Mouse (Mus musculus) adrenal gland, postnatal 10 days (tissue): Measurements from ENCODE around the gene Arl4a. TPM values are rescaled to one million over a fixed set of nuclear protein-coding genes. Genes with fewer than 3 reads are reported as not detected.

Experiments
- DNase-seq: peaks from one replicate; pipeline ENCODE4 v3.0.0; 2021; ENCODE audit warnings: mixed read lengths
- long read RNA-seq, 2 experiments: library from polyadenylated mRNA; stranded (forward); transcript quantifications; one replicate each; pipeline ENCODE4 v2.0.0; 2021
- total RNA-seq, 2 experiments: library from RNA; stranded (reverse); gene quantifications; 2 replicates each; pipeline ENCODE4 v1.2.3; 2021

Gene Arl4a
- 100 to 1,000 TPM in 1 of 2 experiments, 10 to 100 TPM in 1; 98.8 to 157 TPM for total RNA-seq
- long read RNA-seq, experiment 1, transcript Arl4a-205 (2 exons, 3,710 nt), result major isoform, 156 of 260 reads
- long read RNA-seq, experiment 1, transcript Arl4a-201 (2 exons, 1,200 nt), result minor isoform, 84 of 260 reads
- long read RNA-seq, experiment 1, partial matches to known transcripts, result 0 of 260 reads
- long read RNA-seq, experiment 1, other reads (novel, unspliced or antisense), result 20 of 260 reads
- long read RNA-seq, experiment 2, transcript Arl4a-201 (2 exons, 1,200 nt), result major isoform, 56 of 113 reads
- long read RNA-seq, experiment 2, transcript Arl4a-205 (2 exons, 3,710 nt), result minor isoform, 55 of 113 reads
- long read RNA-seq, experiment 2, partial matches to known transcripts, result 2 of 113 reads
- long read RNA-seq, experiment 2, other reads (novel, unspliced or antisense), result 0 of 113 reads

- DNase-seq, result peak; percentile 95
These were observed at the start of gene Arl4a for GRCm38 (mm10) chr12:40037876-40038463. Gene Arl4a (minus strand): TSS chr12:40038025.

- DNase-seq, result no peak
These were observed 48.0 kb upstream of the Arl4a start for GRCm38 (mm10) chr12:40085731-40086322.

- no peak for DNase-seq
These were observed 44.8 kb upstream of the Arl4a start for GRCm38 (mm10) chr12:40082453-40083238.

GRCm38 (mm10) chr12:40082048-40082447 lies 44.2 kb upstream of the Arl4a start:
- no peak for DNase-seq

- DNase-seq, result no peak
These were observed 35.8 kb upstream of the Arl4a start for GRCm38 (mm10) chr12:40073660-40074059.

GRCm38 (mm10) chr12:40047024-40047423 lies 9.2 kb upstream of the Arl4a start:
- DNase-seq, result no peak

GRCm38 (mm10) chr12:40043816-40044585 lies 6.2 kb upstream of the Arl4a start:
- DNase-seq, result no peak

- peak; percentile 21 for DNase-seq
These were observed 2.2 kb upstream of the Arl4a start for GRCm38 (mm10) chr12:40040067-40040466.

GRCm38 (mm10) chr12:40037226-40037813 lies 505 bp downstream of the Arl4a start:
- DNase-seq, result peak; percentile 100

- DNase-seq, result peak; percentile 33
These were observed 1.2 kb downstream of the Arl4a start for GRCm38 (mm10) chr12:40036666-40037065.

GRCm38 (mm10) chr12:40035506-40035905 lies 2.3 kb downstream of the Arl4a start:
- no peak for DNase-seq

- no peak for DNase-seq
These were observed 8.6 kb downstream of the Arl4a start for GRCm38 (mm10) chr12:40029201-40029600.

- DNase-seq, result no peak
These were observed 10.0 kb downstream of the Arl4a start for GRCm38 (mm10) chr12:40027846-40028245.

GRCm38 (mm10) chr12:40027444-40027843 lies 10.4 kb downstream of the Arl4a start:
- DNase-seq, result no peak

- DNase-seq, result no peak
These were observed 13.9 kb downstream of the Arl4a start for GRCm38 (mm10) chr12:40023918-40024317.

GRCm38 (mm10) chr12:40023014-40023642 lies 14.7 kb downstream of the Arl4a start:
- DNase-seq, result no peak

- no peak for DNase-seq
These were observed 15.5 kb downstream of the Arl4a start for GRCm38 (mm10) chr12:40022344-40022743.

- DNase-seq, result no peak
These were observed 19.8 kb downstream of the Arl4a start for GRCm38 (mm10) chr12:40017955-40018505.

- DNase-seq, result peak; percentile 67
These were observed 21.0 kb downstream of the Arl4a start for GRCm38 (mm10) chr12:40016648-40017460.

- DNase-seq, result no peak
These were observed 21.8 kb downstream of the Arl4a start for GRCm38 (mm10) chr12:40016068-40016467.
